Mouse (Mus musculus) myocyte (in vitro differentiated cells): ENCODE results near the gene Slc22a3. TPM values are rescaled to one million over a fixed set of nuclear protein-coding genes. Genes with fewer than 3 reads are reported as not detected.

ENCODE experiments used
- H3K27me3 ChIP-seq: one replicate; pipeline ENCODE4 v1.6.1; 2011; ENCODE audit not compliant: control insufficient read depth, insufficient read depth, insufficient read length
- H3K36me3 ChIP-seq: one replicate; pipeline ENCODE4 v1.6.1; 2011; ENCODE audit not compliant: control insufficient read depth, insufficient read depth
- H3K4me2 ChIP-seq: one replicate; pipeline ENCODE4 v1.6.1; 2011; ENCODE audit warnings: low read depth, control low read depth
- H3K4me3 ChIP-seq: one replicate; pipeline ENCODE4 v1.5.1; 2011; ENCODE audit warnings: mild to moderate bottlenecking, control low read depth, moderate library complexity
- H3K79me2 ChIP-seq: one replicate; pipeline ENCODE4 v1.6.1; 2011; ENCODE audit not compliant: control insufficient read depth, insufficient read depth
- H3ac ChIP-seq: one replicate; pipeline ENCODE4 v1.6.1; 2011; ENCODE audit not compliant: control insufficient read depth, insufficient read length
- CEBPB ChIP-seq: IDR thresholded peaks from 2 replicates; pipeline ENCODE4 v1.6.1; 2011; ENCODE audit warnings: mild to moderate bottlenecking, moderate library complexity; ENCODE audit not compliant: poor library complexity, insufficient read depth, severe bottlenecking
- E2F4 ChIP-seq: IDR thresholded peaks from one replicate; pipeline ENCODE4 v1.6.1; 2011; ENCODE audit warnings: mild to moderate bottlenecking, control low read depth, moderate library complexity; ENCODE audit not compliant: insufficient read depth
- MAX ChIP-seq: IDR thresholded peaks from one replicate; pipeline ENCODE4 v1.6.1; 2011; ENCODE audit warnings: low read depth, mild to moderate bottlenecking, control low read depth
- MYOD1 ChIP-seq, 3 experiments: IDR thresholded peaks; one replicate each; pipeline ENCODE4 v1.6.1; 2011; ENCODE audit warnings: control low read depth in 2 of 3, low read depth in 2 of 3, mild to moderate bottlenecking in 2 of 3, moderate library complexity in 1 of 3; ENCODE audit not compliant: insufficient read length in 2 of 3, control insufficient read depth in 1 of 3
- MYOG ChIP-seq, 3 experiments: IDR thresholded peaks; one replicate each; pipeline ENCODE4 v1.6.1; 2011; ENCODE audit warnings: control low read depth in 2 of 3, low read depth in 2 of 3, mild to moderate bottlenecking in 2 of 3; ENCODE audit not compliant: insufficient read length in 2 of 3, control insufficient read depth in 1 of 3, insufficient read depth in 1 of 3
- POLR2A ChIP-seq: IDR thresholded peaks from one replicate; pipeline ENCODE4 v1.6.1; 2011; ENCODE audit warnings: low read depth, mild to moderate bottlenecking, control low read depth, moderate library complexity; ENCODE audit not compliant: insufficient read length
- POLR2AphosphoS2 ChIP-seq: IDR thresholded peaks from one replicate; pipeline ENCODE4 v1.6.1; 2011; ENCODE audit warnings: low read depth, control low read depth; ENCODE audit not compliant: insufficient read length
- REST ChIP-seq: IDR thresholded peaks from one replicate; pipeline ENCODE4 v1.6.1; 2011; ENCODE audit warnings: mild to moderate bottlenecking, control low read depth, moderate library complexity; ENCODE audit not compliant: insufficient read depth, insufficient read length
- SRF ChIP-seq: IDR thresholded peaks from one replicate; pipeline ENCODE4 v1.6.1; 2011; ENCODE audit warnings: low read depth; ENCODE audit not compliant: control insufficient read depth, insufficient read length
- TCF12 ChIP-seq: IDR thresholded peaks from one replicate; pipeline ENCODE4 v1.6.1; 2011; ENCODE audit warnings: mild to moderate bottlenecking, control low read depth; ENCODE audit not compliant: poor library complexity, insufficient read depth, severe bottlenecking
- TCF3 ChIP-seq: IDR thresholded peaks from one replicate; pipeline ENCODE4 v1.6.1; 2011; ENCODE audit warnings: low read depth, control low read depth; ENCODE audit not compliant: insufficient read length
- USF1 ChIP-seq: IDR thresholded peaks from one replicate; pipeline ENCODE4 v1.6.1; 2011; ENCODE audit warnings: low read depth, mild to moderate bottlenecking, control low read depth, moderate library complexity
- polyA plus RNA-seq: library from polyadenylated mRNA; unstranded; fragments of >200 nt; fragmentation: generic; extraction: Trizol; gene quantifications from one replicate; pipeline ENCODE4 v1.2.1, GENCODE M21; 2012; ENCODE audit warnings: missing spikeins

Slc22a3 gene
- polyA plus RNA-seq, 1 experiment: not detected

- no peak overlapping the region for H3ac ChIP-seq
- no peaks in the 10 kb centered on the region for H3K36me3 ChIP-seq
- H3K4me2 ChIP-seq: no peak overlapping the region
- H3K79me2 ChIP-seq: no peaks in the 10 kb centered on the region
- peaks cover 29% of the 10 kb centered on the region for H3K27me3 ChIP-seq
- H3K4me3 ChIP-seq: no peak overlapping the region
- TF ChIP-seq USF1 (no peak), SRF (no peak), REST (no peak), POLR2A (no peak), MYOD1 (IDR thresholded peaks at IDR 0.05; ENCODE audit: control insufficient read depth in 1 of 3, insufficient read length in 2 of 3, low read depth in 2 of 3) (no peak), POLR2AphosphoS2 (no peak)
Measured at GRCm38 (mm10) chr17:12495558-12495957, 11.9 kb downstream of the Slc22a3 start.

- H3K36me3 ChIP-seq: no peaks in the 10 kb centered on the region
- H3K79me2 ChIP-seq: no peaks in the 10 kb centered on the region
- H3ac ChIP-seq: no peak overlapping the region
- H3K4me2 ChIP-seq: no peak overlapping the region
- peaks cover 44% of the 10 kb centered on the region for H3K27me3 ChIP-seq
- no peak for TF ChIP-seq E2F4
- no peak for TF ChIP-seq MAX
- no peak for TF ChIP-seq REST
- no peak for TF ChIP-seq USF1
- no peak for TF ChIP-seq SRF
- no peak for TF ChIP-seq TCF3
- no peak for TF ChIP-seq POLR2AphosphoS2
- no peak overlapping the region for H3K4me3 ChIP-seq
Measured at GRCm38 (mm10) chr17:12491591-12491990, 15.9 kb downstream of the Slc22a3 start.

- Histone ChIP-seq H3K36me3 (no peaks in the 10 kb centered on the region), H3K4me2 (no peak overlapping the region), H3K4me3 (no peak overlapping the region), H3K27me3 (peaks cover 38% of the 10 kb centered on the region), H3K79me2 (no peaks in the 10 kb centered on the region), H3ac (no peak overlapping the region)
- no peak for TF ChIP-seq MYOG (IDR thresholded peaks at IDR 0.05; ENCODE audit: control insufficient read depth in 1 of 3, insufficient read depth in 1 of 3, insufficient read length in 2 of 3, low read depth in 2 of 3)
- TF ChIP-seq CEBPB: no peak
- TF ChIP-seq REST: no peak
- no peak for TF ChIP-seq TCF3
- TF ChIP-seq USF1: no peak
- no peak for TF ChIP-seq E2F4
- no peak for TF ChIP-seq POLR2AphosphoS2
- no peak for TF ChIP-seq MYOD1 (IDR thresholded peaks at IDR 0.05; ENCODE audit: control insufficient read depth in 1 of 3, insufficient read length in 2 of 3, low read depth in 2 of 3)
- TF ChIP-seq MAX: no peak
- no peak for TF ChIP-seq TCF12
- TF ChIP-seq POLR2A: no peak
- TF ChIP-seq SRF: no peak
Measured at GRCm38 (mm10) chr17:12489888-12490287, 17.6 kb downstream of the Slc22a3 start.

GRCm38 (mm10) chr17:12485657-12486056, 21.8 kb downstream of the Slc22a3 start:
- no peak overlapping the region for H3K4me3 ChIP-seq
- H3K4me2 ChIP-seq: no peak overlapping the region
- H3K36me3 ChIP-seq: no peaks in the 10 kb centered on the region
- peaks cover 55% of the 10 kb centered on the region for H3K27me3 ChIP-seq
- no peaks in the 10 kb centered on the region for H3K79me2 ChIP-seq
- TF ChIP-seq POLR2AphosphoS2: no peak
- TF ChIP-seq REST: no peak
- TF ChIP-seq MAX: no peak
- no peak for TF ChIP-seq E2F4
- no peak for TF ChIP-seq MYOD1 (IDR thresholded peaks at IDR 0.05; ENCODE audit: control insufficient read depth in 1 of 3, insufficient read length in 2 of 3, low read depth in 2 of 3)
- TF ChIP-seq USF1: no peak
- no peak for TF ChIP-seq POLR2A
- TF ChIP-seq TCF12: no peak
- no peak for TF ChIP-seq TCF3
- TF ChIP-seq SRF: no peak
- no peak for TF ChIP-seq CEBPB
- no peak for TF ChIP-seq MYOG (IDR thresholded peaks at IDR 0.05; ENCODE audit: control insufficient read depth in 1 of 3, insufficient read depth in 1 of 3, insufficient read length in 2 of 3, low read depth in 2 of 3)
- H3ac ChIP-seq: no peak overlapping the region

GRCm38 (mm10) chr17:12479416-12479815, 28.1 kb downstream of the Slc22a3 start:
- Histone ChIP-seq H3ac (no peak overlapping the region), H3K4me2 (no peak overlapping the region), H3K79me2 (no peaks in the 10 kb centered on the region), H3K4me3 (no peak overlapping the region), H3K27me3 (peaks cover 51% of the 10 kb centered on the region), H3K36me3 (no peaks in the 10 kb centered on the region)
- TF ChIP-seq E2F4 (no peak), POLR2AphosphoS2 (no peak), TCF12 (no peak), MAX (no peak), MYOG (IDR thresholded peaks at IDR 0.05; ENCODE audit: control insufficient read depth in 1 of 3, insufficient read depth in 1 of 3, insufficient read length in 2 of 3, low read depth in 2 of 3) (no peak), TCF3 (no peak)
